Mouse (Mus musculus) lung, postnatal 25 days (tissue): ENCODE measurements around the gene Tmem51.
A peak's percentile ranks its signal among the peaks of the same experiment; 100 is the strongest.

Experiments
- DNase-seq: peaks from one replicate; pipeline ENCODE4 v3.0.0; 2022; ENCODE audit warnings: low spot score

The Tmem51 gene

GRCm38 (mm10) chr4:142080901-142081630, 3.0 kb downstream of the Tmem51 start:
- DNase-seq: no peak

GRCm38 (mm10) chr4:142080487-142080767, 3.7 kb downstream of the Tmem51 start:
- DNase-seq: no peak

GRCm38 (mm10) chr4:142079629-142080486, 4.2 kb downstream of the Tmem51 start:
- DNase-seq: no peak

GRCm38 (mm10) chr4:142077572-142078271, 6.4 kb downstream of the Tmem51 start:
- DNase-seq: no peak

- DNase-seq: no peak
These were observed 7.2 kb downstream of the Tmem51 start for GRCm38 (mm10) chr4:142076883-142077282.

- no peak for DNase-seq
These were observed 8.2 kb downstream of the Tmem51 start for GRCm38 (mm10) chr4:142075931-142076330.

GRCm38 (mm10) chr4:142074060-142074732, 9.9 kb downstream of the Tmem51 start:
- DNase-seq: no peak

- DNase-seq: no peak
These were observed 12.7 kb downstream of the Tmem51 start for GRCm38 (mm10) chr4:142071243-142071991.

GRCm38 (mm10) chr4:142070840-142071239, 13.3 kb downstream of the Tmem51 start:
- DNase-seq: no peak

- no peak for DNase-seq
These were observed 14.9 kb downstream of the Tmem51 start for GRCm38 (mm10) chr4:142068899-142069812.

- no peak for DNase-seq
These were observed 17.5 kb downstream of the Tmem51 start for GRCm38 (mm10) chr4:142066576-142066975.

- DNase-seq: no peak
These were observed 18.3 kb downstream of the Tmem51 start for GRCm38 (mm10) chr4:142065835-142066234.

- DNase-seq: no peak
These were observed 18.8 kb downstream of the Tmem51 start for GRCm38 (mm10) chr4:142065270-142065669.

GRCm38 (mm10) chr4:142064582-142065228, 19.4 kb downstream of the Tmem51 start:
- no peak for DNase-seq

- peak; percentile 58 for DNase-seq
These were observed 21.0 kb downstream of the Tmem51 start for GRCm38 (mm10) chr4:142063057-142063534.

- DNase-seq: no peak
These were observed 22.4 kb downstream of the Tmem51 start for GRCm38 (mm10) chr4:142061485-142062240.

GRCm38 (mm10) chr4:142060455-142061378, 23.4 kb downstream of the Tmem51 start:
- no peak for DNase-seq

- DNase-seq: no peak
These were observed 24.3 kb downstream of the Tmem51 start for GRCm38 (mm10) chr4:142059841-142060193.
